20 mouse cellular contexts compared by ENCODE assay signal in genomic region chr6:120683351-120683750, GRCm38 (mm10). TPM values are rescaled to one million over a fixed set of nuclear protein-coding genes. Genes with fewer than 3 reads are reported as not detected.
A peak's percentile ranks its signal among the peaks of the same experiment; 100 is the strongest.
DNase-seq lines count a peak whose midpoint lies in the region; ATAC-seq and TF ChIP-seq lines count a peak whose summit lies in the region.
"Had no signal": no experiment of that assay in that cellular context is flagged by ENCODE, and none has a peak within 500 bp of the region (broad histone marks: within the 10 kb centered on the region; RNA-seq: fewer than 3 reads in every experiment).

No protein-coding gene starts in this region.

- DNase-seq in liver, postnatal 0 days: no peak
- DNase-seq in MEL-GATA-1-ER (ENCODE audit: extremely low read depth, low read depth): peak; percentile 58
- no peak for DNase-seq in cerebellum, adult 9-10 months
- DNase-seq in gastrocnemius, postnatal 25 days: no peak
- DNase-seq: adrenal gland, adult 8-10 months; adrenal gland, postnatal 36 days; cerebellum, adult 2 months; cerebellum, postnatal 14 days; heart, adult 2 months; heart, postnatal 14 days had no signal

- ATAC-seq in liver, postnatal 0 days: no peak
- no peak for ATAC-seq in liver, embryonic 12.5 days
- peak; percentile 48; the same call in 1 of the 2 replicates for ATAC-seq in megakaryocyte progenitor cell, adult 5-6 weeks (replicated peaks; ENCODE audit: poor library complexity)
- ATAC-seq in kidney, embryonic 14.5 days (ENCODE audit: low FRiP score, low TSS enrichment): no peak
- ATAC-seq: CD4-positive, CD25-positive, alpha-beta regulatory T cell, adult 4 months; forebrain, embryonic 15.5 days had no signal

- H3K27me3 ChIP-seq in liver, postnatal 0 days (ENCODE audit: insufficient read depth, low read length): no peaks in the 10 kb centered on the region
- H3K27me3 ChIP-seq in liver, embryonic 12.5 days (replicated peaks): no peaks in the 10 kb centered on the region
- H3K27me3 ChIP-seq in kidney, embryonic 14.5 days (ENCODE audit: control insufficient read depth, insufficient read depth, low read length): no peaks in the 10 kb centered on the region
- H3K27me3 ChIP-seq: embryonic facial prominence, embryonic 12.5 days; forebrain, embryonic 15.5 days; heart, embryonic 15.5 days had no signal

- H3K9me3 ChIP-seq in liver, postnatal 0 days (ENCODE audit: low read length): no peaks in the 10 kb centered on the region
- H3K9me3 ChIP-seq in liver, embryonic 12.5 days (replicated peaks): no peaks in the 10 kb centered on the region
- no peaks in the 10 kb centered on the region for H3K9me3 ChIP-seq in kidney, embryonic 14.5 days (ENCODE audit: control insufficient read depth, low read length)
- H3K9me3 ChIP-seq: embryonic facial prominence, embryonic 12.5 days; forebrain, embryonic 15.5 days; heart, embryonic 15.5 days; hindbrain, embryonic 10.5 days had no signal

- H3K4me1 ChIP-seq in liver, postnatal 0 days (ENCODE audit: insufficient read depth): peaks cover 9% of the 10 kb centered on the region
- H3K4me1 ChIP-seq in liver, embryonic 12.5 days: peaks cover 28% of the 10 kb centered on the region
- no peaks in the 10 kb centered on the region for H3K4me1 ChIP-seq in kidney, embryonic 14.5 days (ENCODE audit: control insufficient read depth, insufficient read depth, low read length)
- H3K4me1 ChIP-seq: embryonic facial prominence, embryonic 12.5 days; forebrain, embryonic 15.5 days; heart, embryonic 15.5 days; hindbrain, embryonic 10.5 days had no signal

- H3K27ac ChIP-seq in liver, postnatal 0 days (ENCODE audit: low read depth): peak overlapping the region; percentile 11; the same call in 1 of the 2 replicates
- no peak overlapping the region for H3K27ac ChIP-seq in liver, embryonic 12.5 days
- no peak overlapping the region for H3K27ac ChIP-seq in kidney, embryonic 14.5 days (ENCODE audit: low read depth, low read length)
- H3K27ac ChIP-seq: embryonic facial prominence, embryonic 12.5 days; forebrain, embryonic 15.5 days; heart, adult 2 months; heart, embryonic 15.5 days; hindbrain, embryonic 10.5 days; hindbrain, embryonic 14.5 days had no signal

- no peaks in the 10 kb centered on the region for H3K36me3 ChIP-seq in liver, postnatal 0 days (replicated peaks; ENCODE audit: insufficient read depth, low read length)
- H3K36me3 ChIP-seq in liver, embryonic 12.5 days: no peaks in the 10 kb centered on the region
- no peaks in the 10 kb centered on the region for H3K36me3 ChIP-seq in kidney, embryonic 14.5 days (ENCODE audit: control insufficient read depth, insufficient read depth, low read length)
- H3K36me3 ChIP-seq: embryonic facial prominence, embryonic 12.5 days; forebrain, embryonic 15.5 days; heart, embryonic 15.5 days; hindbrain, embryonic 10.5 days had no signal

- WGBS in liver, postnatal 0 days (ENCODE audit: insufficient replicate concordance): 56% methylated on average over 2 of the region's 2 CpGs
- WGBS in liver, embryonic 12.5 days (ENCODE audit: insufficient replicate concordance): 59% methylated on average over 2 of the region's 2 CpGs
- WGBS in kidney, embryonic 14.5 days: 89% methylated on average over 2 of the region's 2 CpGs

- no peak overlapping the region for H3K9ac ChIP-seq in liver, postnatal 0 days (replicated peaks)
- H3K9ac ChIP-seq in liver, embryonic 12.5 days: no peak overlapping the region
- no peak overlapping the region for H3K9ac ChIP-seq in kidney, embryonic 14.5 days (ENCODE audit: low read depth, low read length)
- H3K9ac ChIP-seq: embryonic facial prominence, embryonic 12.5 days; forebrain, embryonic 15.5 days; heart, embryonic 15.5 days; hindbrain, embryonic 14.5 days had no signal

- TF ChIP-seq EP300 in liver, postnatal 0 days (IDR thresholded peaks at IDR 0.05; ENCODE audit: low read depth): no peak

- no peak overlapping the region for H3K4me3 ChIP-seq in liver, postnatal 0 days (ENCODE audit: low read depth, low read length)
- no peak overlapping the region for H3K4me3 ChIP-seq in liver, embryonic 12.5 days
- H3K4me3 ChIP-seq in kidney, embryonic 14.5 days (ENCODE audit: low read length): no peak overlapping the region
- H3K4me3 ChIP-seq: embryonic facial prominence, embryonic 12.5 days; forebrain, embryonic 15.5 days; heart, adult 2 months; heart, embryonic 15.5 days; hindbrain, embryonic 10.5 days had no signal

- no peak for TF ChIP-seq CTCF in liver, postnatal 0 days (IDR thresholded peaks at IDR 0.05; ENCODE audit: low read depth)

- H3K4me2 ChIP-seq in liver, postnatal 0 days (ENCODE audit: low read depth, low read length): no peak overlapping the region
- no peak overlapping the region for H3K4me2 ChIP-seq in liver, embryonic 12.5 days
- H3K4me2 ChIP-seq in kidney, embryonic 14.5 days (replicated peaks; ENCODE audit: low read depth, low read length): no peak overlapping the region
- H3K4me2 ChIP-seq: embryonic facial prominence, embryonic 12.5 days; forebrain, embryonic 15.5 days; heart, embryonic 11.5 days; heart, embryonic 15.5 days; hindbrain, embryonic 14.5 days had no signal

RNA-seq across cellular contexts. Expression of gene Cecr2, which starts 17.2 kb away (rescaled TPM):
- 4.7 and 5.0 TPM in 2 replicates for polyA plus RNA-seq in liver, postnatal 0 days (2015; fragmentation: Nextera tagmentation; extraction: Ambion mirVana)
- 8.8 and 10.4 TPM in 2 replicates for polyA plus RNA-seq in liver, embryonic 12.5 days (2016; fragmentation: Nextera tagmentation; extraction: Ambion mirVana)
- 0.42 and 1.3 TPM in 2 replicates for total RNA-seq in megakaryocyte progenitor cell, adult 5-6 weeks (2015)
- total RNA-seq in megakaryocyte progenitor cell, adult 5-6 weeks (2017): 0.12 and 1.8 TPM in 2 replicates
- polyA plus RNA-seq in kidney, embryonic 14.5 days (2014; fragmentation: Nextera tagmentation; extraction: Ambion mirVana): 8.5 and 11.2 TPM in 2 replicates
- total RNA-seq in gastrocnemius, postnatal 25 days (2021): 10 to 100 TPM in 1 of 2 experiments, 1 to 10 TPM in 1; 8.6 to 11.4 TPM
